Mouse (Mus musculus) heart, postnatal 36 days (tissue): ENCODE data around the gene Mbd4. TPM values are rescaled to one million over a fixed set of nuclear protein-coding genes. Genes with fewer than 3 reads are reported as not detected.
"Not testable (repeated sequence)": the region's sequence is repeated elsewhere in the genome, so short reads cannot be mapped to it uniquely, and the experiment has no call there.

ENCODE experiments used
- DNase-seq, 2 experiments: peaks; one replicate each; pipeline ENCODE4 v3.0.0; 2021 to 2022
- intact Hi-C: fragments of 180-260 bp; cut with DNase I; formaldehyde crosslinking; loops from one replicate; pipeline ENCODE4 v1.15.1; 2025
- total RNA-seq, 2 experiments: library from RNA; stranded (reverse); gene quantifications; 2 replicates each; pipeline ENCODE4 v1.2.3; 2021

Gene Mbd4
- total RNA-seq, 2 experiments from 2014 or later: 1.2 TPM

- intact Hi-C loops: no loop called here
- DNase-seq: no peak
Observed at GRCm38 (mm10) chr6:115863340-115863841, 10.2 kb upstream of the Mbd4 start.

GRCm38 (mm10) chr6:115860027-115860556 lies 6.9 kb upstream of the Mbd4 start:
- intact Hi-C loops: no loop called here
- no peak for DNase-seq

- no peak for DNase-seq
- intact Hi-C loops: no loop called here
Observed at GRCm38 (mm10) chr6:115859258-115859657, 6.1 kb upstream of the Mbd4 start.

- intact Hi-C loops: no loop called here
- no peak for DNase-seq
Observed at GRCm38 (mm10) chr6:115856361-115856745, 3.2 kb upstream of the Mbd4 start.

GRCm38 (mm10) chr6:115855733-115856360 lies 2.7 kb upstream of the Mbd4 start:
- no peak for DNase-seq
- intact Hi-C loops: loop anchor here (2.0 kb wide), 1 partner anchor 31 kb away; no protein-coding TSS in a partner anchor

- no peak for DNase-seq
- intact Hi-C loops: loop anchor here (2.0 kb wide), 1 partner anchor 32 kb away; no protein-coding TSS in a partner anchor
Observed at GRCm38 (mm10) chr6:115854432-115854831, 1.3 kb upstream of the Mbd4 start.

- intact Hi-C loops: loop anchor here (2.0 kb wide), 1 partner anchor 33 kb away; no protein-coding TSS in a partner anchor
Observed at GRCm38 (mm10) chr6:115853985-115854384, 814 bp upstream of the Mbd4 start.

GRCm38 (mm10) chr6:115852446-115853090 lies 603 bp downstream of the Mbd4 start:
- intact Hi-C loops: no loop called here
- DNase-seq: no peak

More at GRCm38 (mm10) chr6:115853985-115854384, 814 bp upstream of the Mbd4 start:
- DNase-seq: no peak

GRCm38 (mm10) chr6:115848598-115849304 lies 4.4 kb downstream of the Mbd4 start:
- DNase-seq: no peak
- intact Hi-C loops: loop anchor here (5.0 kb wide), 1 partner anchor 279 kb away; no protein-coding TSS in a partner anchor

GRCm38 (mm10) chr6:115846640-115847411 lies 6.3 kb downstream of the Mbd4 start:
- intact Hi-C loops: loop anchor here (1.0 to 5.0 kb wide), 3 partner anchors 54 to 280 kb away; no protein-coding TSS in a partner anchor

GRCm38 (mm10) chr6:115845006-115845405 lies 8.2 kb downstream of the Mbd4 start:
- DNase-seq: no peak
- intact Hi-C loops: loop anchor here (5.0 kb wide), 1 partner anchor 282 kb away; no protein-coding TSS in a partner anchor

More at GRCm38 (mm10) chr6:115846640-115847411, 6.3 kb downstream of the Mbd4 start:
- peak; percentile 52 to 69 for DNase-seq

GRCm38 (mm10) chr6:115838745-115839144 lies 14.4 kb downstream of the Mbd4 start:
- intact Hi-C loops: no loop called here

GRCm38 (mm10) chr6:115838161-115838597 lies 15.0 kb downstream of the Mbd4 start, which contains the start of gene Efcab12:
Gene Efcab12, minus strand, starts transcription at chr6:115838412.
- intact Hi-C loops: no loop called here
- DNase-seq: peak; percentile 53

More at GRCm38 (mm10) chr6:115838745-115839144, 14.4 kb downstream of the Mbd4 start:
- DNase-seq: no peak

GRCm38 (mm10) chr6:115833861-115834260 lies 19.3 kb downstream of the Mbd4 start:
- intact Hi-C loops: no loop called here
- DNase-seq: no peak

GRCm38 (mm10) chr6:115832152-115832850 lies 20.9 kb downstream of the Mbd4 start:
- DNase-seq: no peak
- intact Hi-C loops: no loop called here

GRCm38 (mm10) chr6:115830779-115831601 lies 22.2 kb downstream of the Mbd4 start:
- DNase-seq: no peak
- intact Hi-C loops: no loop called here

GRCm38 (mm10) chr6:115823850-115824464 lies 29.2 kb downstream of the Mbd4 start:
- intact Hi-C loops: not testable (repeated sequence)
- DNase-seq: peak; percentile 37 to 43
